Mouse (Mus musculus) midbrain, embryonic 14.5 days (tissue): ENCODE measurements at regions not wholly inside any gene's neighbourhood (a gene's known extent, or its start where the extent isn't known, plus 50 kb on each side); places are given as distances from the start of the nearest gene placed in this dataset.
A peak's percentile ranks its signal among the peaks of the same experiment; 100 is the strongest.

Source experiments
- ATAC-seq: fragments of 200-750 bp; cut with Nextera tagmentation; 2 replicates; pipeline ENCODE4 v1.8.0; 2017; ENCODE audit warnings: moderate number of reproducible peaks, moderate library complexity; ENCODE audit not compliant: low FRiP score, low TSS enrichment
- DNase-seq: peaks from one replicate; pipeline ENCODE4 v3.0.0-alpha.2; 2015
- H3K27ac ChIP-seq: fragments of 300-500 bp; sonication (generic); replicated peaks from 2 replicates; pipeline ENCODE4 v1.5.1; 2014; ENCODE audit warnings: mild to moderate bottlenecking, low read depth, low read length, moderate library complexity
- H3K27me3 ChIP-seq: fragments of 300-500 bp; sonication (generic); 2 replicates; pipeline ENCODE4 v1.6.1; 2014; ENCODE audit warnings: low read length, control low read depth, mixed read lengths; ENCODE audit not compliant: control insufficient read depth, insufficient read depth
- H3K36me3 ChIP-seq: fragments of 300-500 bp; sonication (generic); 2 replicates; pipeline ENCODE4 v1.6.1; 2014; ENCODE audit warnings: low read length, control low read depth; ENCODE audit not compliant: control insufficient read depth, insufficient read depth
- H3K4me1 ChIP-seq: fragments of 300-500 bp; sonication (generic); 2 replicates; pipeline ENCODE4 v1.6.1; 2014; ENCODE audit warnings: mild to moderate bottlenecking, antibody characterized with exemption, low read length, control low read depth; ENCODE audit not compliant: control insufficient read depth, insufficient read depth
- H3K4me2 ChIP-seq: fragments of 300-500 bp; sonication (generic); 2 replicates; pipeline ENCODE4 v1.6.1; 2014; ENCODE audit warnings: mild to moderate bottlenecking, low read length, moderate library complexity
- H3K4me3 ChIP-seq: fragments of 300-500 bp; sonication (generic); replicated peaks from 2 replicates; pipeline ENCODE4 v1.5.1; 2014; ENCODE audit warnings: low read depth, low read length
- H3K9ac ChIP-seq: fragments of 300-500 bp; sonication (generic); replicated peaks from 2 replicates; pipeline ENCODE4 v1.6.1; 2014; ENCODE audit warnings: mild to moderate bottlenecking, low read length, moderate library complexity
- H3K9me3 ChIP-seq: fragments of 300-500 bp; sonication (generic); 2 replicates; pipeline ENCODE4 v1.6.1; 2016; ENCODE audit warnings: low read length, control low read depth, mixed read lengths; ENCODE audit not compliant: control insufficient read depth
- WGBS: fragments of 180-500 bp; shearing (Covaris S2); extraction: QIAGEN DNeasy Blood & Tissue Kit; methylation state at CpG from one replicate; pipeline ENCODE4 v1.1.7; 2014; 5-methylcytosine and 5-hydroxymethylcytosine counted together

- no peak overlapping the region for H3K9ac ChIP-seq
These were observed 139.1 kb downstream of the Ttc8 start for GRCm38 (mm10) chr12:99059491-99059890.

DNA sequence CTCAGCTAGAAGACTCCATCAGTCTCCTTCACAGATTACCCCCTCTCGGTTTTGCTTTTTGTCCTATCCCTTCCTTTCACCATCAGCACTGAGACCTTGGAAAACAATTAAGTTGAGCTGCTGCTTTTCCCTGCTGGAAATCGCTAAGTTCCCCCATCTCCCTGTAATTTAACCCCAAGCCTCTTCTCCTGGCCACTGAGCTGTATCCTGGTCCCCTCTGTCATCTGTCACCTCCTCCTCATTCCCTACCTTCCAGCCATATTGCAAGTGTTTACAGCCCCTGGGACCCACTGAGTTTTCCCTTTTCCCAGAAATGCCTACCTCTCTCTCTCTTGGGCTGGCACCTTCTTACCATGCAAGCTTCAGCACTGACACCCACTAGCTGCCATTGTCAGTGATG, 140.3 kb downstream of the Ttc8 start:
- Histone ChIP-seq H3K4me1 (no peaks in the 10 kb centered on the region), H3K4me2 (no peak overlapping the region), H3K9ac (no peak overlapping the region), H3K9me3 (no peaks in the 10 kb centered on the region), H3K27me3 (no peaks in the 10 kb centered on the region), H3K4me3 (no peak overlapping the region), H3K36me3 (no peaks in the 10 kb centered on the region), H3K27ac (no peak overlapping the region)
- 47% methylated on average over 2 of the region's 2 CpGs for WGBS
- DNase-seq (no peak), ATAC-seq (no peak)

More at GRCm38 (mm10) chr12:99059491-99059890, 139.1 kb downstream of the Ttc8 start:
- DNase-seq (no peak), ATAC-seq (no peak)
- Histone ChIP-seq H3K36me3 (no peaks in the 10 kb centered on the region), H3K9me3 (no peaks in the 10 kb centered on the region), H3K4me3 (no peak overlapping the region), H3K27me3 (no peaks in the 10 kb centered on the region), H3K4me1 (no peaks in the 10 kb centered on the region), H3K27ac (no peak overlapping the region), H3K4me2 (no peak overlapping the region)
- 97% methylated on average over 4 of the region's 4 CpGs for WGBS

GRCm38 (mm10) chr12:99063441-99063840, 143.1 kb downstream of the Ttc8 start:
- Histone ChIP-seq H3K27ac (no peak overlapping the region), H3K4me2 (no peak overlapping the region), H3K27me3 (no peaks in the 10 kb centered on the region), H3K9ac (no peak overlapping the region), H3K36me3 (no peaks in the 10 kb centered on the region), H3K4me3 (no peak overlapping the region), H3K4me1 (no peaks in the 10 kb centered on the region), H3K9me3 (no peaks in the 10 kb centered on the region)
- WGBS: 83% methylated on average over 3 of the region's 3 CpGs
- DNase-seq: no peak
- no peak for ATAC-seq

GRCm38 (mm10) chr12:99063885-99064284, 143.5 kb downstream of the Ttc8 start:
- H3K4me3 ChIP-seq: no peak overlapping the region
- no peaks in the 10 kb centered on the region for H3K36me3 ChIP-seq
- H3K4me2 ChIP-seq: no peak overlapping the region
- ATAC-seq (no peak), DNase-seq (no peak)
- H3K4me1 ChIP-seq: no peaks in the 10 kb centered on the region
- no peaks in the 10 kb centered on the region for H3K9me3 ChIP-seq
- no peaks in the 10 kb centered on the region for H3K27me3 ChIP-seq
- no peak overlapping the region for H3K27ac ChIP-seq
- H3K9ac ChIP-seq: no peak overlapping the region
- 87% methylated on average over 8 of the region's 8 CpGs for WGBS

GRCm38 (mm10) chr12:99067962-99068361, 147.6 kb downstream of the Ttc8 start:
- Histone ChIP-seq H3K27me3 (no peaks in the 10 kb centered on the region), H3K4me2 (no peak overlapping the region), H3K36me3 (no peaks in the 10 kb centered on the region), H3K4me1 (peaks cover 6% of the 10 kb centered on the region), H3K4me3 (no peak overlapping the region), H3K9me3 (no peaks in the 10 kb centered on the region), H3K27ac (no peak overlapping the region), H3K9ac (no peak overlapping the region)
- WGBS: 76% methylated on average over 3 of the region's 3 CpGs
- ATAC-seq: no peak
- no peak for DNase-seq

- H3K4me3 ChIP-seq: no peak overlapping the region
- 91% methylated on average over 5 of the region's 5 CpGs for WGBS
- no peaks in the 10 kb centered on the region for H3K9me3 ChIP-seq
- DNase-seq (no peak), ATAC-seq (no peak)
- no peaks in the 10 kb centered on the region for H3K36me3 ChIP-seq
- no peaks in the 10 kb centered on the region for H3K27me3 ChIP-seq
- H3K27ac ChIP-seq: no peak overlapping the region
- H3K4me2 ChIP-seq: no peak overlapping the region
- H3K4me1 ChIP-seq: peaks cover 6% of the 10 kb centered on the region
- no peak overlapping the region for H3K9ac ChIP-seq
These were observed 153.4 kb downstream of the Ttc8 start for GRCm38 (mm10) chr12:99073766-99074165.

GRCm38 (mm10) chr12:99077366-99077765, 157.0 kb downstream of the Ttc8 start:
- 59% methylated on average over 3 of the region's 3 CpGs for WGBS

GRCm38 (mm10) chr12:99079873-99080272, 159.5 kb downstream of the Ttc8 start:
- 87% methylated on average over 1 of the region's 1 CpGs for WGBS
- Histone ChIP-seq H3K9me3 (no peaks in the 10 kb centered on the region), H3K9ac (no peak overlapping the region), H3K36me3 (no peaks in the 10 kb centered on the region), H3K4me3 (no peak overlapping the region), H3K27ac (no peak overlapping the region), H3K4me1 (peaks cover 16% of the 10 kb centered on the region), H3K4me2 (no peak overlapping the region), H3K27me3 (no peaks in the 10 kb centered on the region)
- ATAC-seq (no peak), DNase-seq (no peak)

More at GRCm38 (mm10) chr12:99077366-99077765, 157.0 kb downstream of the Ttc8 start:
- Histone ChIP-seq H3K27ac (no peak overlapping the region), H3K27me3 (no peaks in the 10 kb centered on the region), H3K4me1 (peaks cover 4% of the 10 kb centered on the region), H3K9me3 (no peaks in the 10 kb centered on the region), H3K4me3 (no peak overlapping the region), H3K36me3 (no peaks in the 10 kb centered on the region), H3K4me2 (no peak overlapping the region), H3K9ac (no peak overlapping the region)
- ATAC-seq (no peak), DNase-seq (peak; percentile 20)

DNA sequence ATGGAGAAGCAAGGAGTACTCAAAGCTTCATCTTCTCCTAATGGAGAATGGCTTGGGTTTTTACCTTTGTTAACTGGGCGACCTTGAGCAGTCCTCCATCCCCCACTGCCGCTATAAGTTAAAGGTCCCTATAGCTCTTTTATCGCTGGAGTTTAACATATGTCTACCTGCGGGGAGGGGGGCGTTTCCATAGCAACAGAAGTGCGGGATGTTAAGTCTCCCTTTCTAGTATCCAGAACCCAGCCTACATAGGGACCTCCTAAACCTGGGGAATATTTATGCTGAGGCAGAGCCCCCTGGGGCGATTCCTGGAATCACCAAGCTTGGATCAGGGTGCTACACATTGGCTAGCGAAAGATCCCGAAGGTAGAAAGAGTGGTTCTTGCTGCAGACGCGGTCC, 163.2 kb downstream of the Ttc8 start:
- H3K9me3 ChIP-seq: no peaks in the 10 kb centered on the region
- peaks cover 38% of the 10 kb centered on the region for H3K4me1 ChIP-seq
- DNase-seq (peak; percentile 64), ATAC-seq (peak; percentile 31; the same call in 1 of the 2 replicates)
- H3K27ac ChIP-seq: peak overlapping the region; percentile 41; the same call in 1 of the 2 replicates
- H3K27me3 ChIP-seq: no peaks in the 10 kb centered on the region
- no peak overlapping the region for H3K9ac ChIP-seq
- peak overlapping the region; percentile 30 for H3K4me2 ChIP-seq
- H3K4me3 ChIP-seq: no peak overlapping the region
- WGBS: 44% methylated on average over 11 of the region's 11 CpGs
- no peaks in the 10 kb centered on the region for H3K36me3 ChIP-seq
